Mouse (Mus musculus): ENCODE measurements around the gene Tprkb. TPM values are rescaled to one million over a fixed set of nuclear protein-coding genes. Genes with fewer than 3 reads are reported as not detected.
"Not testable (repeated sequence)": the region's sequence is repeated elsewhere in the genome, so short reads cannot be mapped to it uniquely, and the experiment has no call there.

Tprkb gene
- polyA plus RNA-seq, 1 experiment from 2014 or later = 30.1 TPM

GRCm38 (mm10) chr6:85973336-85973735, 61.7 kb downstream of the Tprkb start:
- Histone ChIP-seq H3K27me3 (ENCODE audit: control insufficient read depth, insufficient read depth, low read length) (no peaks in the 10 kb centered on the region), H3K36me3 (ENCODE audit: control insufficient read depth, insufficient read depth, low read length) (no peaks in the 10 kb centered on the region), H3K4me3 (ENCODE audit: low read depth, low read length) (no peak overlapping the region), H3K27ac (ENCODE audit: low read length) (no peak overlapping the region), H3K9ac (replicated peaks; ENCODE audit: low read depth, low read length) (no peak overlapping the region), H3K4me1 (ENCODE audit: control insufficient read depth, insufficient read depth, low read length) (no peaks in the 10 kb centered on the region), H3K9me3 (ENCODE audit: control insufficient read depth, low read depth, low read length) (no peaks in the 10 kb centered on the region), H3K4me2 (replicated peaks; ENCODE audit: low read depth, low read length) (no peak overlapping the region)
- WGBS = 60% methylated on average over 3 of the region's 3 CpGs
- ATAC-seq (ENCODE audit: insufficient number of reproducible peaks, insufficient read depth, low FRiP score, low read depth) = no peak

DNA sequence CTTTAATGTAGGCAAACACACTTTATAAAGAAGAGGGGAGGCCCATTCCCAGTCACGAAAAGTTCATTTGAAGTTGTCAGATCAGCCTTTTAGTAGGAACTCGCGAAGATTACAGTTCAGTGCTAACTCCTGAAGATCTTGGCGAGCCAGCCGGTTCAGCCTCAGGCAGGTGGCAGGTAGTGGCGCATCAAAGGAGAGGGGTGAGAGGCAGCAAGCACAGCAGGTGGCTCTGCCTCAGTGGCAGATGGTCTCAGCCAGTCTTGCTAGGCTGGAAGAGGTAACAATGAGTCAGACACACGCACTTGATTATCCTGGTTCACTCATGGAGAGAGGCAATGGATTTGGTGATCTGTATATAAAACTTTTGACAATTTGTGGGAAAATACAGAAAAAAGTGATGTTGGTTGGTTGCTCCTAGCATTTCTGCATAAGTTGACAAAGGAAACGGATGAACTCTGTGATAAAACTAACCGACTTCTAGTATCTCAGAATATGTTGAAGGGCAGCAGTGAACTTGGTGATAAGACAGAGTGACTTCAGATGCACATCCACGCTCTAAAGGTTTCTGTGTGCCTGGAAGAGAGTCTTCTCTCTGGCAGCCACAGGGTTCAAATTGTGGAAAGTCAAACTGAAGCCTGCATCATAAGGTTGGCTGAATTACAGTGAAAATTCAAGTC, 63.4 kb downstream of the Tprkb start:
- 50% methylated on average over 10 of the region's 10 CpGs for WGBS
- Histone ChIP-seq H3K9me3 (ENCODE audit: control insufficient read depth, low read depth, low read length) (no peaks in the 10 kb centered on the region), H3K4me1 (ENCODE audit: control insufficient read depth, insufficient read depth, low read length) (no peaks in the 10 kb centered on the region), H3K4me3 (ENCODE audit: low read depth, low read length) (no peak overlapping the region), H3K9ac (replicated peaks; ENCODE audit: low read depth, low read length) (no peak overlapping the region), H3K27me3 (ENCODE audit: control insufficient read depth, insufficient read depth, low read length) (no peaks in the 10 kb centered on the region), H3K27ac (ENCODE audit: low read length) (no peak overlapping the region), H3K4me2 (replicated peaks; ENCODE audit: low read depth, low read length) (no peak overlapping the region), H3K36me3 (ENCODE audit: control insufficient read depth, insufficient read depth, low read length) (no peaks in the 10 kb centered on the region)
- no peak for ATAC-seq (ENCODE audit: insufficient number of reproducible peaks, insufficient read depth, low FRiP score, low read depth)

DNA sequence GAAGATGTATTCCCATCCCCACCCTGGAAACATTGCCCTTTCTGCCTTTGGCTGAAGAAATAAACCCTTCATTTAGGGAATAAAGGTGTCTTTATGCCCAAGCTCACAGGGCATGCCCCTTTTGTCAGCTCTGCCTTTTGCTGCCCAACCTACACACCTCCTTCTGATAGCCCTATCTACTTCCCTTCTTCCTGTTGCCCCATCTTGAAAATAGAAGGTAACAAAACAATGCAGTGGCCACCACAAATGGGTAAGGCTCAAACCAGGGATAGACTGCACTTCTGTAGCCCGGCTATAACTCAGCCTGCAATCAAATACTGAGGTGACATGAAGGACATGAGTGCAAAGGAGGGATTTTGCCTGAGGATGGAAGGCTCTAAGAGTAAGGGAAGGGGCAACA, 64.1 kb downstream of the Tprkb start:
- H3K4me3 ChIP-seq (ENCODE audit: low read depth, low read length) = no peak overlapping the region
- H3K4me1 ChIP-seq (ENCODE audit: control insufficient read depth, insufficient read depth, low read length) = no peaks in the 10 kb centered on the region
- H3K27me3 ChIP-seq (ENCODE audit: control insufficient read depth, insufficient read depth, low read length) = no peaks in the 10 kb centered on the region
- H3K9me3 ChIP-seq (ENCODE audit: control insufficient read depth, low read depth, low read length) = no peaks in the 10 kb centered on the region
- 91% methylated on average over 1 of the region's 1 CpGs for WGBS
- no peak overlapping the region for H3K4me2 ChIP-seq (replicated peaks; ENCODE audit: low read depth, low read length)
- no peak overlapping the region for H3K27ac ChIP-seq (ENCODE audit: low read length)
- H3K36me3 ChIP-seq (ENCODE audit: control insufficient read depth, insufficient read depth, low read length) = no peaks in the 10 kb centered on the region
- no peak for ATAC-seq (ENCODE audit: insufficient number of reproducible peaks, insufficient read depth, low FRiP score, low read depth)
- no peak overlapping the region for H3K9ac ChIP-seq (replicated peaks; ENCODE audit: low read depth, low read length)

- Histone ChIP-seq H3K9me3 (ENCODE audit: control insufficient read depth, low read depth, low read length) (no peaks in the 10 kb centered on the region), H3K27ac (ENCODE audit: low read length) (no peak overlapping the region), H3K27me3 (ENCODE audit: control insufficient read depth, insufficient read depth, low read length) (no peaks in the 10 kb centered on the region), H3K4me3 (ENCODE audit: low read depth, low read length) (no peak overlapping the region), H3K9ac (replicated peaks; ENCODE audit: low read depth, low read length) (no peak overlapping the region), H3K36me3 (ENCODE audit: control insufficient read depth, insufficient read depth, low read length) (no peaks in the 10 kb centered on the region), H3K4me1 (ENCODE audit: control insufficient read depth, insufficient read depth, low read length) (no peaks in the 10 kb centered on the region), H3K4me2 (replicated peaks; ENCODE audit: low read depth, low read length) (no peak overlapping the region)
- 84% methylated on average over 5 of the region's 5 CpGs for WGBS
- no peak for ATAC-seq (ENCODE audit: insufficient number of reproducible peaks, insufficient read depth, low FRiP score, low read depth)
Observed at GRCm38 (mm10) chr6:85976242-85976641, 64.6 kb downstream of the Tprkb start.

DNA sequence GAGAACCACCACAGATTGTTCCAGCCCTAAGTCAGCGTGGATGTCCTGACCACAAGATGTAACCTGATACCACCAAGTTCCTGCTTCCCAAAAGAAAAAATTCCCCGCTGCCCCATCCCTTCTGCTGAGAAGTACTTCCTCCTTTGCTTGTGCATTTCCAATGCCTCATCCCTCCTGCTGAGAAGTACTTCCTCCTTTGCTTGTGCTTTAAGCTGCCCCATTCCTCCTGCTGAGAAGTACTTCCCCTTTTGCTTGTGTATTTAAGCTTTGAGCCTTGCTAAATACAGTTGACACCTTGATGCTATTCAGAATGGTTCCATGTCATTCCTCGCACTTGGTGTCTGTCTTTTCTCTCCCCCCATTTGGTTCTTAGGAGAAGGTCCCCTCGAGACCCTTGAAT, 67.1 kb downstream of the Tprkb start:
- not testable (repeated sequence) for ATAC-seq (ENCODE audit: insufficient number of reproducible peaks, insufficient read depth, low FRiP score, low read depth); H3K27me3 ChIP-seq (ENCODE audit: control insufficient read depth, insufficient read depth, low read length); H3K9ac ChIP-seq (replicated peaks; ENCODE audit: low read depth, low read length); H3K9me3 ChIP-seq (ENCODE audit: control insufficient read depth, low read depth, low read length); H3K27ac ChIP-seq (ENCODE audit: low read length); H3K4me1 ChIP-seq (ENCODE audit: control insufficient read depth, insufficient read depth, low read length); H3K36me3 ChIP-seq (ENCODE audit: control insufficient read depth, insufficient read depth, low read length); H3K4me2 ChIP-seq (replicated peaks; ENCODE audit: low read depth, low read length); H3K4me3 ChIP-seq (ENCODE audit: low read depth, low read length)
- WGBS = 85% methylated on average over 4 of the region's 4 CpGs

Other genes with a start within 250 kb of the Tprkb start
- gene Nat8f7, start 198.7 kb upstream of the Tprkb start, polyA plus RNA-seq (2014; fragmentation: Nextera tagmentation; extraction: Ambion mirVana) = not detected in 2 replicates
- gene Nat8f3, start 146.1 kb upstream of the Tprkb start, polyA plus RNA-seq (2014; fragmentation: Nextera tagmentation; extraction: Ambion mirVana) = not detected in 2 replicates
- not detected in 2 replicates for gene Nat8f6, start 90.9 kb upstream of the Tprkb start, polyA plus RNA-seq (2014; fragmentation: Nextera tagmentation; extraction: Ambion mirVana)
- not detected in 2 replicates for gene Nat8f5, start 90.9 kb upstream of the Tprkb start, polyA plus RNA-seq (2014; fragmentation: Nextera tagmentation; extraction: Ambion mirVana)
- gene Nat8, start 79.8 kb upstream of the Tprkb start, polyA plus RNA-seq (2014; fragmentation: Nextera tagmentation; extraction: Ambion mirVana) = not detected in 2 replicates
- gene Nat8f2, start 42.7 kb upstream of the Tprkb start, polyA plus RNA-seq (2014; fragmentation: Nextera tagmentation; extraction: Ambion mirVana) = not detected in 2 replicates
- gene Nat8f4, start 7.0 kb upstream of the Tprkb start, polyA plus RNA-seq (2014; fragmentation: Nextera tagmentation; extraction: Ambion mirVana) = 4.8 and 6.4 TPM in 2 replicates
- 4.4 and 5.6 TPM in 2 replicates for gene Nat8f1, start 3.8 kb downstream of the Tprkb start, polyA plus RNA-seq (2014; fragmentation: Nextera tagmentation; extraction: Ambion mirVana)
- 60.0 and 66.2 TPM in 2 replicates for gene Dusp11, start 49.8 kb downstream of the Tprkb start, polyA plus RNA-seq (2014; fragmentation: Nextera tagmentation; extraction: Ambion mirVana)
- not detected in 2 replicates for gene Figla, start 104.3 kb downstream of the Tprkb start, polyA plus RNA-seq (2014; fragmentation: Nextera tagmentation; extraction: Ambion mirVana)
- 7.1 and 7.7 TPM in 2 replicates for gene Add2, start 116.8 kb downstream of the Tprkb start, polyA plus RNA-seq (2014; fragmentation: Nextera tagmentation; extraction: Ambion mirVana)

Data from stomach, embryonic 14.5 days (tissue).